Mouse (Mus musculus) heart, postnatal 14 days (tissue): ENCODE results near the gene Dlg2. TPM values are rescaled to one million over a fixed set of nuclear protein-coding genes. Genes with fewer than 3 reads are reported as not detected.

Experiments
- DNase-seq, 2 experiments: peaks; one replicate each; pipeline ENCODE4 v3.0.0; 2021 to 2022
- intact Hi-C: fragments of 180-260 bp; cut with DNase I; formaldehyde crosslinking; loops from one replicate; pipeline ENCODE4 v1.15.1; 2025
- total RNA-seq, 2 experiments: library from RNA; stranded (reverse); gene quantifications; 2 replicates each; pipeline ENCODE4 v1.2.3; 2021

Dlg2 gene
- total RNA-seq, 2 experiments from 2014 or later: 1.9 to 2.9 TPM

- DNase-seq: no peak
- intact Hi-C loops: no loop called here
Measured at GRCm38 (mm10) chr7:92003769-92004455, 1527.4 kb downstream of the Dlg2 start.

GRCm38 (mm10) chr7:92005681-92006425, 1529.4 kb downstream of the Dlg2 start:
- no peak for DNase-seq
- intact Hi-C loops: no loop called here

- no peak for DNase-seq
- intact Hi-C loops: no loop called here
Measured at GRCm38 (mm10) chr7:92008702-92009101, 1532.2 kb downstream of the Dlg2 start.

- no peak for DNase-seq
- intact Hi-C loops: no loop called here
Measured at GRCm38 (mm10) chr7:92024928-92025327, 1548.5 kb downstream of the Dlg2 start.

DNA sequence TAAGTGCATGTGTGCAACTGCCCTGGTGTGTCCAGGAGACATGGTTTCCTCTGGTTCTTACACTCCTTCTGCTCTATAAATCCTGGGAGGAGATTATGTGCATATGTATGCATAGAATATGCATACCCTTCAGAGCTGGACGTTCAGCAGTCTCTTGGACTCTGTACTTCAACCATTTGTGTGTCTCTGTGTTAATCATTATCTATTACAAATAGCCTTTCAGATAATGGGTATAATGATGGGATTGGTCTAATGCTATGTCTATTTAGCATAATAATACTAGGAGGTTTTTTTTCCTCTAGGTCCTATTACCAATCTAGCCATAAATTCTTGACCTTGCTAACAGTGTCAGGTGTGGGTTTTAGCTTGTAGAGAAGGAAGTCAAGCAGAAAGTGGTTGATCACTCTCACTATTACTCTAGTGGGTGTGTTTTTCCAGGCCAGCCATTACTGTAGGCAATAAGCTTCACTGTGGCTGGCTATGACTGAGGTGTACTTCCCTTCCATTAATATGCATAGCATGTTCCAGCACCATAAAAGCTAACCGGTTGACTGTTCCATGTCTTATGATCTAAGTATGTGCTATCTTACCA, 1549.1 kb downstream of the Dlg2 start:
- intact Hi-C loops: loop anchor here (2.0 kb wide), 1 partner anchor 569 kb away; no protein-coding TSS in a partner anchor
- DNase-seq: no peak

- intact Hi-C loops: loop anchor here (2.0 kb wide), 1 partner anchor 570 kb away; no protein-coding TSS in a partner anchor
- DNase-seq: peak; percentile 24 to 59
Measured at GRCm38 (mm10) chr7:92027049-92027448, 1550.6 kb downstream of the Dlg2 start.

DNA sequence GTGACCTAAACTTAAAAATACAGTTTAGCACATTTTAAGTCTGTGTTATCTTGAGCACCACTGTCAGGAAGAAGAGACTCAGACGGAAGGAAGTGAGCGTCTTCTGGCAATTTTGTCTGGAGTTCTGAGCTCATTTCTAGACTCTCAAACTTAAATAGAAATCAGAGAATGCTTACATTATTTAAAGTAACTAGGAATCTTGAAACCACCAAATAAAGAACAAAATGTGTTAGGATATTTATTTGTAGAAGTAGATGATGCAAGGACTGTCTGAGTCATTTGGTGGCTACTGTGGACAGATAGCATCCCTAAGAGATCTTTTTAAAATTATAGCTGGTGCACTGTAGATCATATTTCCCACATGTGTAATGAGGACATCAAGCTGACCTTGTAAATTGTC, 1557.8 kb downstream of the Dlg2 start:
- DNase-seq: no peak
- intact Hi-C loops: no loop called here

GRCm38 (mm10) chr7:92040187-92040586, 1563.7 kb downstream of the Dlg2 start:
- intact Hi-C loops: no loop called here

DNA sequence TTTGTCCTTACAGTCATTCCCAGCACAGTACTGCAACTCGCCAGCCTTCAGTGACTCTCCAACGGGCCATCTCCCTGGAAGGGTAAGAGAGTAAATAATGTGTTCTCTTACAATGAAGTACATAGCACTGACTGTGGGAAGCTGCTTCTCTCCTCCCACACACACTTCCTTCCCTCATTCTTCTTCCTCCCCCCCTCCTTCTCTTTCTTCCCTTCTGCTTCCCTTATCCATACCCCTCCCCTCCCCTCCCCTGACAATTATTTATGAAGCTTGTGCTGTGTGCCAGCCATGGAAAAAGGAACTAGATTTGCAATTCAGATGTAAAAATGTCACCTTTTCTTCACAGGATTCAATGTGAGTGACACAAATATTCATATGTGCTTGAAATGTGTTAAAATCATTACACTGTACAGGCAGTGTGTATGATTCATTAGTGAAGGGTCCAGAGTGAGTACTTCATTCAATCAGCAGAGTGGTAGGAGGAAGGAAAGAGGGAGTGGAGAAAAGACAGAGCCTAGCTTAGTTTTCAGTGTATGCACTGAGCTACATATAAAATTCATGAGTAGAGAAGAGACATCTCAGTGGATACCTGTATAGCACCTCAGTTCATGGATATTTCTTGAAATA, 1564.4 kb downstream of the Dlg2 start:
- intact Hi-C loops: no loop called here
- DNase-seq: no peak

More at GRCm38 (mm10) chr7:92040187-92040586, 1563.7 kb downstream of the Dlg2 start:
- DNase-seq: no peak

DNA sequence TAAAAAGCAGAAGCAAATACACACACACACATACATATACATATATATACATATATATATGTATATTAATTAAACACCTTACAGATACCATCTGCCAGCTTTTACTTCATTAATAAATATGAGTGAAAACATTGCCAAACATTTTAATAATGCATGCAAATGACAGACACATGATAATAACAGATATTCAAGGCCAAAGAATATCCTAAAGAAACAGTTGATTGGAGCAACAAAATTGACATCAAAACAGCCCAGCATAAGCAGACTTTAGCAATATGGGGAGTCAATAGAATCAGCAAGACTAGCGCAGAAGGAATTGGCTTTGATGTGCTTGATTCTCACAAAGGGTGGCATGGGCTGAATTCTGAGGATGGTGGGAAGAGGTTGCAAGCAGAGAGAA, 1568.5 kb downstream of the Dlg2 start:
- DNase-seq: no peak
- intact Hi-C loops: no loop called here

DNA sequence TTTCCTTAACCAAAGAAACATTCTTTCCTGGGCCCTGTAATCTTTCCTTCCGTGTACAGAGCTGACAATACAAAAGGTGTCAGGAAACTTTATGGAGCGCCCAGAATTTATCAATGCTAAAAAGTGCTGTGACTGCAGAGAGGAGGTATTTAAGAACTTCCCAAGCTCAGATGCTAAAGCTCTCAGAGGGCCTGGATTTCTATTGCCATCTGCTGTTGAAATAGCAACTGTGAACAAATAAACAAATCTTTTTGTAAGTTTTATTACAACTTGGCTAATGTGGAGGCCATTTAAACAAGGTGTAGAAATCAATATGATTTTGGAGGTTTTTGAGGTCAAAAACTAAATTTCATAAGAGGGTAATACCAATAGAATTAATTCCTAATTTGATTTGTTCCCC, 1570.8 kb downstream of the Dlg2 start:
- DNase-seq: no peak
- intact Hi-C loops: no loop called here

DNA sequence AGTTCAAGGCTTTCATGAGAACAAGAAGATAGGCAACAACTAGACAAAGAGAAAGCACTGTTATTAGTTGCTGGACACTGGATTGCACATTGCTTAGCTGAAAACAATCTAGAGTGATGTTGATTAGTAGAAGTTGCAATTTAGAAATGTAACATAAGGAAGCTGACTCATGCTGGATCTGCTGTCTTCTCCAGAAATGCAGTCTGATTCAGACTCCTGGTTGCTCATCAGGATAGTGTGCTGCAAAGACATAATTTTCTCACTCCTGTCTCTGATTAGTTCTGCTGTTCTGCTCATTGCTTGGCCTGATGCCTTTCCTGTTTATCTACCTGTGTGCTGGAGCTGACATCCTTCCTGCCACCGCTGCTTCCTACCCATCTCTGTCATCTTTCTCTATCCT, 1572.4 kb downstream of the Dlg2 start:
- intact Hi-C loops: no loop called here
- no peak for DNase-seq

DNA sequence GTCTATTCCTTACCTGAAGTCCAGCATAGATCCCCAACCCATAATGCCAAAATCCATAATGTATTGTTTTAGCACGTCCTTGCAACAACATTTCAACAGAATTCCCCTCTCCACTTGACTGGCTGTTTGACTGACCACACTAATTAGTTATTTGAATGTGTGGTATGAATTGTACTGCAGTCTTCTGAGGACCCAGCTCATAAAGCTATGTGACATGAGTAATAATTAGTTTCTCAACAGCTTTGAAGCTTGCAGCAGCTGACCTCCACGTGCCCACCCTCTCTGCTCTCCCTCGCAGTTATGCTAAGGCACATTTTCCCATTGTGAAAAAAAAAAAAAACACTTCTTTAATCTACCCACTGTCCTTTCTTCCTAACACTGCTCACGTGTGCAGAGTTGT, 1590.4 kb downstream of the Dlg2 start:
- no peak for DNase-seq
- intact Hi-C loops: no loop called here

- no peak for DNase-seq
- intact Hi-C loops: no loop called here
Measured at GRCm38 (mm10) chr7:92087429-92087828, 1611.0 kb downstream of the Dlg2 start.

DNA sequence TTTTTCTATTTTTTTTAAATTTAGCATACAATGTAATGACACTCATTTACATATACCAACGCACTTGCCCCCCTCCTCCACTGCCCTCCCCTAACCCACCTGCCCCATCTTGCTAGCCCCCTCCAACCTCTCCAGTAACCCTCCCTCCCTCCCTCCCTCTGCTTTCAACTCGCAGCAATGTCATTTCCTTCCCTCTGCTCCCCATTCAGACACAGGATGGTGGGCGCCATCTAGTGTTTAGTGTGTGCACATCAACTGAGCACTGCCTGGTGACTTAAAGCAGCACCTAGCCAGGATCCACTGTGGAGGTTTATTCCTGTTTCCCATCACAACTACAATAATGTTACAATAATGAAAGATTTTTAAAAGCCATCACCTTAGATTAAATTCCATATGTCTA, 1617.4 kb downstream of the Dlg2 start:
- intact Hi-C loops: loop anchor here (2.0 kb wide), 1 partner anchor 635 kb away; no protein-coding TSS in a partner anchor
- DNase-seq: peak; percentile 27 to 71

DNA sequence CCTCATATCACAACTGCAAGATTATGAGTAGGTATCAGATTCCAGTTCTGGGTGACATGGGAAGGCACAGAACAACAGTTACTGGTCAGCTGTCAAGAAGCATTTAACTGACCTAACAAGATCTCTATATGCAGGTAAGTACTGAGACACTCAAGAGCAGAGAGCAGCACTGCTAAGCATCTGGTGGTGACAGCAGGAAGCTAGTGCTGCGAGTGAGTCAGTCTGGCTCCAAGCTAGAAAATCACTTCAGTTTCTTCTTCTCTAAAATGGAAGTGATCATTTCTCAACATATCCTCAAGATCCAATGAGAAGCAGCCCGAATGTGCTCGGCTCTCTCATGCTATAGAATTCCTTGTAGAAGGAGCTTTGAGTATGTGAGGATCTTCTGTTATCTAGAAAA, 1618.7 kb downstream of the Dlg2 start:
- intact Hi-C loops: no loop called here
- DNase-seq: no peak

DNA sequence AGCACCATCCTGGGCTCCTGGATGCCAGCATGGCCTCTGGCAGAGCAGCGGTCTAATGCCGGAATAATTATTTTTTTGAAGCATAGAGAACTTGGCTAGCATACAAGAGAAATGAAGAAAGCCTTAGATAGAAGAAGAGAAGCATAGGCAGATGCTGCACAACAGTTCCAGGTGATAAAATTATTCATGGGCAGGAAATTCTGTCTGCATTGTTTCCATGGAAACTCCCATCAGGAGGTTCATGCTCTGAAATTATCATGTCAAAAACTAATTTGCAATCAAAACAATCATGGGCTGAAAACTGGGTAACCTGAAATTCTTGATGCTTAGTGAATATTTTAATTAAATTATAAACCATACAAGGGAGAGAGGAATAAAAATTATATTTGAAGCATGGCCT, 1624.4 kb downstream of the Dlg2 start:
- intact Hi-C loops: no loop called here
- no peak for DNase-seq

GRCm38 (mm10) chr7:92102892-92103543, 1626.5 kb downstream of the Dlg2 start:
- peak; percentile 34 to 69 for DNase-seq
- intact Hi-C loops: loop anchor here (2.0 kb wide), 2 partner anchors 448 to 764 kb away; no protein-coding TSS in a partner anchor

GRCm38 (mm10) chr7:92105477-92105876, 1629.0 kb downstream of the Dlg2 start:
- intact Hi-C loops: loop anchor here (1.0 kb wide), 1 partner anchor 218 kb away; no protein-coding TSS in a partner anchor
- no peak for DNase-seq

DNA sequence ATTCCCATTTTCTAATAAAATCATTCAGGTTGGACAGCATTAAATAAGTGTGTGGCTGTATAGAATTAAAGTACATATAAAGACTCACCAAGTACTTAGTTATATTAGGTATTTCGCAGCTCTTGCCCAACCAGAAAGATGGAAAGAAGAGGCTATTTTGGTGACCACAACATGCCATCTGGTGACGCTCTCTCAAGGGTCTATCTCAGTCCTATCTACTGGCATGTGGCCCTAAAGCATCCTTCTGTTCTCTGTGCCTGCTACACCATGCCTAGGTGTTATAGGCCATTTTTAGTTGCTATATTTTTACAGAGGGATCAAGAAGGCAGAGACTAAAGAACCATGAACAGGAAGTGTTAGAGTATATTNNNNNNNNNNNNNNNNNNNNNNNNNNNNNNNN, 1629.5 kb downstream of the Dlg2 start:
- no peak for DNase-seq

More for the DNA sequence above, 1629.5 kb downstream of the Dlg2 start:
- intact Hi-C loops: loop anchor here (1.0 kb wide), 1 partner anchor 217 kb away; no protein-coding TSS in a partner anchor
